Mouse (Mus musculus) ovary, adult 18-20 months (tissue): ENCODE data around the gene Ppm1d.

Experiments used
- DNase-seq: peaks from one replicate; pipeline ENCODE4 v3.0.0; 2022; ENCODE audit warnings: low spot score, mixed read lengths

Ppm1d gene

DNA sequence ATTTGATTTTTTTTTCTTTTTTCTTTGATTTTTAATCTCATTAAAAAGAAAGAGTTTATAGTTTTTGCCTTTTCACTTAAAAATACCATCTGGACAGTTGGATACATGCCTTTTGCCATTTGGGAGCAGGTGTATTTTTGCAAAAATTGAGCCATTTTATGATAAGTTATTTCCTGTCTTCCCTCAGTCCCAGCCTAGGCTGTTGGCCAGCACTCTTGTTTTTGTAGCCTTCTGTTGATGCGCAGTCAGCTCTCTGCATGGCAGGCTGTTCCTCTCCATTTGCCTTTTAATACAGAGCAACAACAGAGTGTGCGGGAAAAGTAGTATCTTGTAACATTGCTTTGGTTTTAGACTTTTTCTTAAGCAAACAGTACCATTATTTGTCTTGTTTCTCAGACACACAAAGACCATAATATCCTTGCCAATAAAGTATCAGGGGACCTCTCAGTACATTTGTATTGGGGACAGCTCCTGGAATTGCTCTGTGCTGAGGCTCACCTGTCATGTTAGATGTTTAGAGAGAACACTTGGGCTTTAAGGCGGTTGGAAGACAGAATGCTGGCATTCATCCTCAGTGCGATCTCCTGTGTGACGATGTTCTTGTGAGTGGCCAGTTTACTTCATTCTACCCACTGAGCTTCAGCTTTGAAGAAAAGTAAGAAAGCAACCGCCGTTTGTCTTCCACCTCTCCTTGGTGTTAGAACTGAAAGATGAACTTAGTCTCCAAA is 18.3 kb downstream of the Ppm1d start:
- DNase-seq = no peak

DNA sequence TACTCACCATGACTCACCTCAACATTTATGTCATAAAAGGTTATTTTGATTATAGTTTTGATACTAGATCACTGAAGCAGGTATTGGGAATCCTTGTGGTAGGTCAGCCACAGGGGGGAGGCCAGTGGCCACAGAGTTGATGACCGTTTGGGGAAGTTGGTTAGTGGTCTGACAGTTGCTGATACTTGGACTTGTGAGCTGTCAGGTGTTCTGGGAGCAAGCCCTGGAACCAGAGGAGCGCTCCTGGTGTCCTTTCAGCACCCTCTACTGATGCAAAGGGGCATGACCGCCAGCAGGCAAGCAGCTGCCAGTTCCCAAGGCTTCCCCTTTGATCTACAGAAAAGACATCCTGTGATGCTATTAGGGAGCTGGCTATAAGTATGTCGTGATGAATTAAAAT is 23.7 kb downstream of the Ppm1d start:
- no peak for DNase-seq

GRCm38 (mm10) chr11:85339173-85339831 is 28.3 kb downstream of the Ppm1d start:
- no peak for DNase-seq

GRCm38 (mm10) chr11:85340070-85340616 is 29.1 kb downstream of the Ppm1d start:
- DNase-seq = no peak

- DNase-seq = peak; percentile 99
Measured at GRCm38 (mm10) chr11:85352539-85353380, 41.7 kb downstream of the Ppm1d start, which contains the start of gene Bcas3. Bcas3 (plus strand) TSS chr11:85353167.

DNA sequence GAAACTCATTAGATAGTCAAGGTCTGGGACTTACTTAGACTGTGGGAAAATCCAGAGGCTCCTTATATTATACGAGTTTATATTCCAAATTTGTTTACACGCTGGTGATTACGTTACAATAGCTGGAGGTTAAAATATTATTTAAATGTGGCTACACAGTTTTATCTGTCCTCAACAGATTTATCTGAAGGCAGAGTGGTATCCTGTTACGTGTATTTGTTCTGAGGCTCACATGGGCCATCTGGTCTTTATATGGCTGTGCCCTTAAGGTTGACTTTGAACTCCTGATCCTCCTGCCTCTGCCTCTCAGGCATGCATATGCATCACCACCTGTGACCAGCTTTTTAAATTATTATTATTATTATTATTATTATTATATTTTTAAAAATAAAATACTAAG is 42.8 kb downstream of the Ppm1d start:
- DNase-seq = no peak

DNA sequence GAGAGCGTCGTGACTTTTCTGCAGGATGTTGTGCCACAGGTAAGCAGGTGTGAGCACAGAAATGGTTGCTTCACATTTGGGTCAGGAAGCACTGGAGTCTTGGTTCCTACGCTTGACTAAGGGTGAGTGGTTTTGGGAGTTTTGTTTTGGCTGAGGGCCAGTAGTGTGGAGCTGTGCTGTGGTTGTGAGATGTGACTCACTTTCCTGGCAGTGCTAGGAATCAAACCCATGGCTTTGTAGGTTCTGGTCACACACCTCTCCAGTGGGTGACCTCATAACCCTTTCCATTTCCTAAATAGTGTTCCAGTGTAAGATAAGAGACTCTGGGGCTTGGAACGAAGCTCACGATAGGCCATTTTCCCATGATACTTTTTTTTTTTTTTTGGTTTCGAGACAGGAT is 48.6 kb downstream of the Ppm1d start:
- no peak for DNase-seq

- DNase-seq = no peak
Measured at GRCm38 (mm10) chr11:85361621-85362020, 50.6 kb downstream of the Ppm1d start.

DNA sequence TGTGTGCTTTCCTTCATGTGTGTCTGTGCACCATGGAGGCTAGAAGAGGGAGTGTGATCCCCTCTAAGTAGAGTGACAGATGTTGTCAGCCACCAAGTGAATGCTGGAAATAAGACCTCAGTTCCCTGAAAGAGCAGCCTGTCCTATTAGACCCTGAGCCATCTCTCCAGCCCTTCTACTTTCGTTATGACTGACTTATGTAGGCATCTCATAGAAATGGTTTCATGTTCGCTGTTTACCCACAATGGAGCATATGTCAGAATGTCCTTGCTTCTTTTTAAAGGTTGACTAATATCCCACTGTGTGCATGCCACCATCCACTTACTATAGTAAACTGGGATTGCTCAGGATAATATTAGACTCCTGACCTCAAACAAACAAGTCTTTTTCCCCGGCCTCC is 55.1 kb downstream of the Ppm1d start:
- no peak for DNase-seq

DNA sequence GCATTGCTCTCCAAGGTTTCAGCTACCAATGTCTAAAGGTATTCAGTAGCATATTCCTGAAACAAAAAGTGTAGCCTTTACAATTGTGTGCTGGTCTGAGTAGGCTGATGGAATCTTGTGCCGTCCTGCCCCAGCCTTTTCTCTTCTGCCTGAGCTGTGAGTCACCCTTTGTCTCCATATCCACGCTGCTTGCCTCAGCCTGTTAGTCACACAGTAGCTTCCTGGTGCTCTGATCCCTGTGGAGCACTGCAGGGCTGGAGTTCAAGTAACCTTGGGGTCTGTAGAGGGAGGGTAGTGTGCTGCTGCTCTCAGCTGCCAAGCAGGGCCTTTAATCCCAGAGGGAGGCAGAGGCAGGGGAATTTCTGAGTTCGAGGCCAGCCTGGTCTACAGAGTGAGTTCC is 56.8 kb downstream of the Ppm1d start:
- no peak for DNase-seq

- no peak for DNase-seq
Measured at GRCm38 (mm10) chr11:85379091-85379490, 68.0 kb downstream of the Ppm1d start.

DNA sequence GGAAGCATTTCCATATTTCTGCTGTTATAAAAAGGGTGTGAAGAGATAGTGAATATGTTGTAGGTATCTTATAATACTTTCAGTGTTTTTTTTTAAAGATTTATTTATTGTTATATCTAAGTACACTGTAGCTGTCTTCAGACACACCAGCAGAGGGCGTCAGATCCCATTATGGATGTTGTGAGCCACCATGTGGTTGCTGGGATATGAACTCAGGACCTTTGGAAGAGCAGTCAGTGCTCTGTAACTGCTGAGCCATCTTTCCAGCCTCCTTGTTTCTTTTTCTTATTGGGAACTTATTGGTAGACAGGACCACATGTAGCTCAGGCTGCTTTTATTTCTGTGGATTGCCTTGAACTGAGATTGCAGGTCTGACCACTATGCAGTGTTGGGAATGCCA is 69.0 kb downstream of the Ppm1d start:
- no peak for DNase-seq

DNA sequence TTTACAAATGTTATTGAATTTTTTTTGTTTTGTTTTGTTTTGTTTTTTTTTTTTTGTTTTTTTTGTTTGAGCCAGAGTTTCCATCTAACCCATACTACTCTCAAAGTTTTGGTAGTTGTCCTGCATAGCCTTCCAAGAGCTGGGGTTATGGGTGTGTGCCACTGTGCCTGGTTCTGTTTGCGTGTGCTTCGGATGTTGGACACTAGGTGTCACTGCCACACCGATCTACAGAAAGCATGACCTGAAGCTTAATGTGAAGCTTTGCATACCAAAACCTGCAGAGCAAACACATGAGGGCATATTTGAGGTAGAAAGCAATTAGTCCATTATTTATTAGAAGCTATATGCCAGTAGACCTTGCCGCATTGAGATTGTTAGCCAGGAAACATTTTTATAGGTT is 71.0 kb downstream of the Ppm1d start:
- DNase-seq = peak; percentile 23

DNA sequence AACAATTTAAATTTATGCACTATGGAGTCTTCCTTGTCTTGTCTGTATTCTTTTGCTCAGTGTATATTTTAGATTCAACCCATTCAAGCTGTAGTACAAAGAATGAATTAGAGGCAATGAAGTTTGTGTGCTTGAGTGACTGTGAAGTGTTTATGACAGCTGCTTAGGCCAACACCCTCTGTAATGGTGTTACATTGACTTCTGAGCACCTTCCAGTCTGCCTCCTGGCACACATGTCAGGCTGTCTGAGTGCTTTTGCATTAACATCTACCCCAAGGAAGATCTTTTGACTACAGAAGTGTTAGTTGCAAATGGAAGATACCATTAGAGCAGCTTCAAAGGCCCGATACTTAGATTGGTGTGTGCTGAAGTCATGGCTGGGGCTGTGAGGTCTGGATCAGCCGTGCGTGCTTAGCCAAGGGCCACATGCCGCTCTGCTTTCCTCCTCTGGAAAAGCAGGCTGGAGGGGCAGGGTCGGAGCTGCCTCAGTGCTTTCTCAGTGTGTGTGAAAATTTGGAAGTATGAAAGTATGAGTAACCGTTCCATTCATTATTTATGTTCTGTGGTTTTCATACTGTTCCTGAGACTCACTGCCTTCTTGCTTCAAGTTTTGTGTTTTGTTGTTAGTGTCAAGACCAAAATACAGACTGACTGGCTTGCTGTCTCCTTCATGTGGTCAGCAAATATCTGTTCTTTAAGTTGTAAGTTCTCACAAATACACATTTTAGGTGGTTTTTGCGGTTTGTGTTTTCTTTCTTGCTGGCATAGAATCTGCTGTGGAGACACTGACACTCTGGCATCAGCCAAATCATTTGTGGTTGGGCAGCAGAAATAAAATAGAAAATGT is 73.2 kb downstream of the Ppm1d start:
- no peak for DNase-seq

GRCm38 (mm10) chr11:85392179-85392863 is 81.3 kb downstream of the Ppm1d start:
- no peak for DNase-seq

DNA sequence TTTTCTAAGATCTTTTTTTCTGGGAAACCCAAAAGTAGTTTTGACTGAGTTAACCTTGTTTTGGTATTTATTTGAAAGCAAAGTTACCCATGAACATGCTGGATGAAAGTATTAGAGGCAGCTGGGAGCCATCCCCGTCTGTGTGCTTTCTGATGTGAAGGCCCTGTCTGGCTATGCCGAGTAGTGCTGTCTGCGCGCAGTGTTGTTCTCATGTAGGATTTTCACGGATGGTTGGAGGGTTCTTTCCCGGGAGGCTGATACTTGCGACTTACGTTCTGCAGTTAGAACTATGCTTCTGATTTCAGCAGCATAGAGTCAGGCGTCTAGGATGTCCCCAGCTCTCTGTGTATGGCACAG is 81.8 kb downstream of the Ppm1d start:
- DNase-seq = no peak

DNA sequence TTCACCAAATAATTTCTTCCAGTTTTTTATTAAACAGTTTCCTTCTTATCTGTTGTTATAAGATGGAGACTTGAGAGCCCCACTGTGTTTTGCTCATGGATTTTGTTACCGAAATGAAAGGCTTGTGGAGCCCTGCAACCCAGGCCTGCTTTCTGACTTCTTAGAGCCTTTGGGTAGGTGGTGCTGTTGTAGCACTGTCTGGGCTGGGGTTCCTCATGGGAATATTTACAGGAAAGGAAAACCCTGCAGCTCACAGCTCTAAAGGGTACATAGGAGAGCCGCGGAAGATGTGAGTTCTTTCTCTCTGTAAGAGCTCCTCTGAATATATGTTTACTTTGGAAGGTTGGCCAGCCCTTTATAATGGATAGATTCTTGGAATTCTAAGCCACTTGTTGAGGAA is 82.9 kb downstream of the Ppm1d start:
- no peak for DNase-seq

DNA sequence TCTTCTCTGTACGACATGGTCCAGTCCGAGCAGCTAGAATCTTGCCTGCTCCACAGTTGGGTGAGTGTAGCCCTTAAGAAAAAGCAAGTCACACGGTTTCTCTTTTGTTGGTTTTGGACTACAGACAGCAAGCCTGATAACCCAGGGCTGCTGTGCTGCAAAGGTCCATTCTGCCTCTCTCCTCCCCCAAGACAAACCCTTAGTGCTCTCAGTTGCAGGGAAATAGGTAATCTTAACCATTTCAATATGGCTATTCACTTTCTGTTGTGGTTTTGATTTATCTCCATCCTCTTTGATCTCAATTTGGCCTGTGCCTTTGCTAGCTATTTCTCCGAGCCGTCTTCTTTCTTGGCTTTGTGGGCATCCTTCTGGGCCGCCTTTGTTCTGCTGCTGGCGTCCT is 84.3 kb downstream of the Ppm1d start:
- no peak for DNase-seq
